Mouse (Mus musculus) neural tube, embryonic 15.5 days (tissue): ENCODE data around the gene Ntrk1. TPM values are rescaled to one million over a fixed set of nuclear protein-coding genes. Genes with fewer than 3 reads are reported as not detected.
A peak's percentile ranks its signal among the peaks of the same experiment; 100 is the strongest.

Source experiments
- ATAC-seq: fragments of 200-750 bp; cut with Nextera tagmentation; 2 replicates; pipeline ENCODE4 v1.8.0; 2017; ENCODE audit warnings: mild to moderate bottlenecking, moderate TSS enrichment, moderate library complexity; ENCODE audit not compliant: low FRiP score
- H3K27ac ChIP-seq: fragments of 300-500 bp; sonication (generic); replicated peaks from 2 replicates; pipeline ENCODE4 v1.5.1; 2015; ENCODE audit warnings: mild to moderate bottlenecking, inconsistent platforms
- H3K27me3 ChIP-seq: fragments of 300-500 bp; sonication (generic); replicated peaks from 2 replicates; pipeline ENCODE4 v1.6.1; 2015; ENCODE audit warnings: inconsistent platforms
- H3K36me3 ChIP-seq: fragments of 300-500 bp; sonication (generic); 2 replicates; pipeline ENCODE4 v1.6.1; 2015; ENCODE audit warnings: inconsistent platforms
- H3K4me1 ChIP-seq: fragments of 300-500 bp; sonication (generic); 2 replicates; pipeline ENCODE4 v1.6.1; 2015; ENCODE audit warnings: inconsistent platforms
- H3K4me2 ChIP-seq: fragments of 300-500 bp; sonication (generic); 2 replicates; pipeline ENCODE4 v1.6.1; 2015; ENCODE audit warnings: inconsistent platforms, mild to moderate bottlenecking, moderate library complexity
- H3K4me3 ChIP-seq: fragments of 300-500 bp; sonication (generic); replicated peaks from 2 replicates; pipeline ENCODE4 v1.5.1; 2015; ENCODE audit warnings: mild to moderate bottlenecking, inconsistent platforms
- H3K9ac ChIP-seq: fragments of 300-500 bp; sonication (generic); replicated peaks from 2 replicates; pipeline ENCODE4 v1.6.1; 2015; ENCODE audit warnings: mild to moderate bottlenecking, inconsistent platforms
- H3K9me3 ChIP-seq: fragments of 300-500 bp; sonication (generic); replicated peaks from 2 replicates; pipeline ENCODE4 v1.6.1; 2016; ENCODE audit warnings: inconsistent platforms
- WGBS: fragments of 180-500 bp; shearing (Covaris S2); methylation state at CpG from one replicate; pipeline ENCODE4 v1.1.7; 2015; ENCODE audit warnings: mixed read lengths; 5-methylcytosine and 5-hydroxymethylcytosine counted together
- polyA plus RNA-seq: library from polyadenylated mRNA; unstranded; fragments of >200 nt; fragmentation: Nextera tagmentation; extraction: Ambion mirVana; gene quantifications from 2 replicates; pipeline ENCODE4 v1.2.1, GENCODE M21; 2015

Ntrk1 gene
- polyA plus RNA-seq, 1 experiment from 2014 or later: 50.1 TPM

- peaks cover 15% of the 10 kb centered on the region for H3K4me1 ChIP-seq
- H3K4me3 ChIP-seq: no peak overlapping the region
- no peak overlapping the region for H3K9ac ChIP-seq
- H3K27me3 ChIP-seq: peaks cover 58% of the 10 kb centered on the region
- WGBS: 84% methylated on average over 4 of the region's 4 CpGs
- no peak for ATAC-seq
- H3K9me3 ChIP-seq: no peaks in the 10 kb centered on the region
- H3K36me3 ChIP-seq: no peaks in the 10 kb centered on the region
- H3K27ac ChIP-seq: no peak overlapping the region
- H3K4me2 ChIP-seq: no peak overlapping the region
These were observed 17.5 kb upstream of the Ntrk1 start for GRCm38 (mm10) chr3:87812413-87812812.

- Histone ChIP-seq H3K27me3 (peaks cover 66% of the 10 kb centered on the region), H3K9me3 (no peaks in the 10 kb centered on the region), H3K9ac (no peak overlapping the region), H3K4me3 (no peak overlapping the region), H3K4me1 (peaks cover 11% of the 10 kb centered on the region), H3K27ac (no peak overlapping the region), H3K36me3 (no peaks in the 10 kb centered on the region), H3K4me2 (no peak overlapping the region)
- WGBS: 86% methylated on average over 8 of the region's 8 CpGs
- no peak for ATAC-seq
These were observed 16.3 kb upstream of the Ntrk1 start for GRCm38 (mm10) chr3:87811297-87811696.

- H3K4me2 ChIP-seq: peak overlapping the region; percentile 48
- peak overlapping the region; percentile 13; the same call in 1 of the 2 replicates for H3K4me3 ChIP-seq
- H3K9me3 ChIP-seq: no peaks in the 10 kb centered on the region
- WGBS: 3% methylated on average over 28 of the region's 28 CpGs
- H3K9ac ChIP-seq: no peak overlapping the region
- H3K27me3 ChIP-seq: peaks cover 69% of the 10 kb centered on the region
- no peaks in the 10 kb centered on the region for H3K36me3 ChIP-seq
- H3K4me1 ChIP-seq: peaks cover 11% of the 10 kb centered on the region
- no peak overlapping the region for H3K27ac ChIP-seq
- peak; percentile 50; the same call in 1 of the 2 replicates for ATAC-seq
These were observed 14.5 kb upstream of the Ntrk1 start for GRCm38 (mm10) chr3:87809322-87809962.

GRCm38 (mm10) chr3:87804038-87804677, 9.2 kb upstream of the Ntrk1 start:
- ATAC-seq: no peak
- H3K9me3 ChIP-seq: no peaks in the 10 kb centered on the region
- H3K36me3 ChIP-seq: no peaks in the 10 kb centered on the region
- H3K27ac ChIP-seq: no peak overlapping the region
- no peak overlapping the region; the same call in 1 of the 2 replicates for H3K9ac ChIP-seq
- peaks cover 91% of the 10 kb centered on the region for H3K27me3 ChIP-seq
- WGBS: 5% methylated on average over 26 of the region's 26 CpGs
- H3K4me3 ChIP-seq: peak overlapping the region; percentile 28
- H3K4me2 ChIP-seq: peak overlapping the region; percentile 58
- H3K4me1 ChIP-seq: peaks cover 9% of the 10 kb centered on the region

- Histone ChIP-seq H3K27me3 (peaks cover 91% of the 10 kb centered on the region), H3K4me1 (peaks cover 18% of the 10 kb centered on the region), H3K4me2 (no peak overlapping the region), H3K27ac (no peak overlapping the region), H3K4me3 (no peak overlapping the region), H3K9ac (no peak overlapping the region), H3K36me3 (no peaks in the 10 kb centered on the region), H3K9me3 (no peaks in the 10 kb centered on the region)
- whole genome bisulfite sequencing: 62% methylated on average over 5 of the region's 5 CpGs
- no peak for ATAC-seq
These were observed 6.7 kb upstream of the Ntrk1 start for GRCm38 (mm10) chr3:87801681-87802080.

- 2% methylated on average over 29 of the region's 29 CpGs for WGBS
- Histone ChIP-seq H3K9ac (0 out of 2 replicates have a peak within 1 kb of the TSS, but pooled peaks have one; percentile 11), H3K36me3 (no peaks in the 10 kb centered on the region), H3K27ac (no peak within 1 kb of the TSS), H3K9me3 (no peaks in the 10 kb centered on the region), H3K4me2 (peak within 1 kb of the TSS; percentile 63), H3K4me3 (peak within 1 kb of the TSS; percentile 36), H3K27me3 (peaks cover 95% of the 10 kb centered on the region), H3K4me1 (peaks cover 28% of the 10 kb centered on the region)
- ATAC-seq: no peak
These were observed 1.9 kb upstream of the Ntrk1 start, which contains the start of gene Insrr for GRCm38 (mm10) chr3:87796736-87797334. TSS of gene Insrr (plus strand) at chr3:87796951.

GRCm38 (mm10) chr3:87795336-87796277, 645 bp upstream of the Ntrk1 start:
- peak overlapping the region; percentile 30; the same call in 1 of the 2 replicates for H3K9ac ChIP-seq
- ATAC-seq: 0 out of 2 replicates have a peak, but pooled peaks have one; percentile 16
- no peak overlapping the region for H3K27ac ChIP-seq
- H3K9me3 ChIP-seq: no peaks in the 10 kb centered on the region
- H3K27me3 ChIP-seq: peaks cover 97% of the 10 kb centered on the region
- H3K4me1 ChIP-seq: peaks cover 28% of the 10 kb centered on the region
- peak overlapping the region; percentile 36 for H3K4me3 ChIP-seq
- no peaks in the 10 kb centered on the region for H3K36me3 ChIP-seq
- 16% methylated on average over 33 of the region's 33 CpGs for WGBS
- peak overlapping the region; percentile 63 for H3K4me2 ChIP-seq

- no peak overlapping the region for H3K9ac ChIP-seq
- no peaks in the 10 kb centered on the region for H3K36me3 ChIP-seq
- no peaks in the 10 kb centered on the region for H3K9me3 ChIP-seq
- no peak overlapping the region for H3K4me3 ChIP-seq
- no peak overlapping the region for H3K4me2 ChIP-seq
- no peak overlapping the region for H3K27ac ChIP-seq
- 36% methylated on average over 5 of the region's 5 CpGs for WGBS
- ATAC-seq: no peak
- H3K27me3 ChIP-seq: peaks cover 46% of the 10 kb centered on the region
- H3K4me1 ChIP-seq: peaks cover 8% of the 10 kb centered on the region
These were observed 5.2 kb downstream of the Ntrk1 start for GRCm38 (mm10) chr3:87789768-87790167.

- Histone ChIP-seq H3K4me3 (no peak overlapping the region), H3K9me3 (no peaks in the 10 kb centered on the region), H3K27ac (no peak overlapping the region), H3K36me3 (no peaks in the 10 kb centered on the region), H3K4me1 (0 out of 2 replicates have a peak, but pooled peaks cover 5% of the 10 kb centered on the region), H3K27me3 (peaks cover 41% of the 10 kb centered on the region), H3K9ac (no peak overlapping the region), H3K4me2 (no peak overlapping the region)
- 38% methylated on average over 1 of the region's 1 CpGs for WGBS
- ATAC-seq: no peak; the same call in 1 of the 2 replicates
These were observed 5.7 kb downstream of the Ntrk1 start for GRCm38 (mm10) chr3:87789248-87789647.

GRCm38 (mm10) chr3:87785626-87786214, 9.2 kb downstream of the Ntrk1 start:
- WGBS: 61% methylated on average over 6 of the region's 6 CpGs
- ATAC-seq: no peak
- Histone ChIP-seq H3K4me1 (0 out of 2 replicates have a peak, but pooled peaks cover 5% of the 10 kb centered on the region), H3K27ac (no peak overlapping the region), H3K27me3 (peaks cover 13% of the 10 kb centered on the region; the same call in 1 of the 2 replicates), H3K36me3 (no peaks in the 10 kb centered on the region), H3K9me3 (no peaks in the 10 kb centered on the region), H3K4me3 (no peak overlapping the region), H3K9ac (no peak overlapping the region), H3K4me2 (no peak overlapping the region)
